Mouse (Mus musculus): ENCODE data around the gene Pla2g7.

- TF ChIP-seq CTCF (IDR thresholded peaks at IDR 0.05; ENCODE audit: low read depth) (peak; percentile 22; the same call in 1 of the 2 replicates), EP300 (IDR thresholded peaks at IDR 0.05; ENCODE audit: low read depth) (no peak)
These were observed 33.3 kb upstream of the Pla2g7 start for GRCm38 (mm10) chr17:43534362-43535222.
